9 mouse cellular contexts compared by ENCODE assay signal in the genomic region with DNA sequence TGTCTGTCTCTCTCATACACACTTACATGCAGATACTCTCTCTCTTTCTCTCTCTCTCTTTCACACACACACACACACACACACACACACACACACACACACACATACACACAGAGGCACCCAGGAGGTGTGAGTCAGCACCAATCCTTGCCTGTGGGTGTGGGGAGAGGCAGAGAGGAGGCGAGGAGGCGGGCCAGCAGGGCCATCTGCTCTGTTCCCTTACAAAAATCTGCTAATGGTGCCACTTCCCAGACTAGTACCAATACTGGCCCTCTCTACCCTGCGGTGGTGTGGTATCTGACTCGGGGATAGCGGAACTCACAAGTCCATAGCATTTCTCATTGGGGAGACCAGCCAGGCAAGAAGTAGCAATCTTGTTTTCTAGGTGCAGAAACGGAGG. TPM values are rescaled to one million over a fixed set of nuclear protein-coding genes. Genes with fewer than 3 reads are reported as not detected.
A peak's percentile ranks its signal among the peaks of the same experiment; 100 is the strongest.
DNase-seq lines count a peak whose midpoint lies in the region; ATAC-seq and TF ChIP-seq lines count a peak whose summit lies in the region.
"Had no signal": no experiment of that assay in that cellular context is flagged by ENCODE, and none has a peak within 500 bp of the region (broad histone marks: within the 10 kb centered on the region; RNA-seq: fewer than 3 reads in every experiment).

No protein-coding gene starts in this region.

- no peak overlapping the region for H3K9ac ChIP-seq in lung, postnatal 0 days (replicated peaks; ENCODE audit: low read depth)
- H3K9ac ChIP-seq: lung, embryonic 15.5 days had no signal

- no peak overlapping the region for H3K4me3 ChIP-seq in lung, postnatal 0 days (ENCODE audit: low read depth, low read length)
- H3K4me3 ChIP-seq in lung, adult 2 months (replicated peaks; ENCODE audit: extremely low read depth, low read depth, low read length) = no peak overlapping the region
- H3K4me3 ChIP-seq: lung, embryonic 15.5 days had no signal

- peak; percentile 87 for ATAC-seq in cerebellum, adult (ENCODE audit: insufficient number of reproducible peaks, low FRiP score, low TSS enrichment)
- peak; percentile 74 for ATAC-seq in frontal cortex, adult (ENCODE audit: low TSS enrichment)
- ATAC-seq in lung, postnatal 0 days = no peak

- 73% methylated on average over 6 of the region's 6 CpGs for WGBS in lung, postnatal 0 days
- WGBS in lung, adult 2 months = 71% methylated on average over 6 of the region's 6 CpGs

- TF ChIP-seq CTCF in lung, postnatal 0 days (IDR thresholded peaks at IDR 0.05) = no peak
- TF ChIP-seq CTCF in lung, adult 2 months (IDR thresholded peaks at IDR 0.05; ENCODE audit: insufficient read depth, low read length) = no peak

- intact Hi-C loops in left cerebral cortex, postnatal 14 days (cut with DNase I) = loop anchor here (5.0 kb wide), 1 partner anchor 91 kb away; a partner anchor contains a TSS

- H3K27me3 ChIP-seq in lung, postnatal 0 days (replicated peaks; ENCODE audit: insufficient read depth, low read length) = peaks cover 7% of the 10 kb centered on the region; the same call in 1 of the 2 replicates

- no peak overlapping the region for H3K27ac ChIP-seq in lung, postnatal 0 days (ENCODE audit: low read length)

- no peak for TF ChIP-seq POLR2A in lung, adult 2 months (IDR thresholded peaks at IDR 0.05; ENCODE audit: borderline replicate concordance, extremely low read depth, low read depth, low read length)

- DNase-seq in CD4-positive helper T cell, adult 2 months (ENCODE audit: low read depth, low spot score) = peak; percentile 51
- DNase-seq in left cerebral cortex, postnatal 14 days (ENCODE audit: low spot score in 2 of 2) = peak; percentile 71 to 83
- DNase-seq in right cerebral cortex, postnatal 14 days = peak; percentile 66
- no peak for DNase-seq in lung, postnatal 0 days (ENCODE audit: low spot score)
- DNase-seq in lung, adult 2 months = no peak
- no peak for DNase-seq in ovary, postnatal 36 days (ENCODE audit: low spot score)

- no peaks in the 10 kb centered on the region for H3K4me1 ChIP-seq in lung, postnatal 0 days (ENCODE audit: insufficient read depth, low read depth, low read length)
- no peaks in the 10 kb centered on the region for H3K4me1 ChIP-seq in lung, adult 2 months (ENCODE audit: control insufficient read depth, insufficient read depth, low read length)

- H3K36me3 ChIP-seq in lung, postnatal 0 days (ENCODE audit: insufficient read depth, low read length) = no peaks in the 10 kb centered on the region
- H3K36me3 ChIP-seq: lung, embryonic 15.5 days had no signal

- no peak for TF ChIP-seq EP300 in lung, postnatal 0 days (IDR thresholded peaks at IDR 0.05)

- no peak overlapping the region for H3K4me2 ChIP-seq in lung, postnatal 0 days (replicated peaks; ENCODE audit: low read depth, low read length)
- H3K4me2 ChIP-seq: lung, embryonic 15.5 days had no signal

- no peaks in the 10 kb centered on the region for H3K9me3 ChIP-seq in lung, postnatal 0 days (ENCODE audit: low read length)
- H3K9me3 ChIP-seq: lung, embryonic 15.5 days had no signal

RNA-seq across cellular contexts. Expression of a gene that starts 7.2 kb away (rescaled TPM):
- 1 to 10 TPM in 1 of 2 experiments, under 1 TPM in 1; 0.42 to 1.3 TPM for total RNA-seq in left cerebral cortex, postnatal 14 days (2021)
- polyA plus RNA-seq in lung, postnatal 0 days (2015; fragmentation: Nextera tagmentation; extraction: Ambion mirVana) = 3.0 and 3.3 TPM in 2 replicates
- 7.8 and 8.5 TPM in 2 replicates for polyA plus RNA-seq in lung, adult 2 months (2012; rRNA removed)

RNA-seq across cellular contexts. Expression of a gene that starts 47.8 kb away (rescaled TPM):
- total RNA-seq in left cerebral cortex, postnatal 14 days (2021) = 10 to 100 TPM in 1 of 2 experiments, 1 to 10 TPM in 1; 7.7 to 10.4 TPM
- polyA plus RNA-seq in lung, postnatal 0 days (2015; fragmentation: Nextera tagmentation; extraction: Ambion mirVana) = 0.32 and 0.41 TPM in 2 replicates
- polyA plus RNA-seq in lung, adult 2 months (2012; rRNA removed) = 0.65 and 0.68 TPM in 2 replicates

Comparison
In these comparisons a context has a peak if more than half of its experiments do, and no peak if none do; other contexts are left out.
1. DNase-seq: peak in CD4-positive helper T cell, adult 2 months (single experiment), left cerebral cortex, postnatal 14 days (2 of 2) and right cerebral cortex, postnatal 14 days (single experiment); none in lung, postnatal 0 days (single experiment), lung, adult 2 months (single experiment) and ovary, postnatal 36 days (single experiment).